Mouse (Mus musculus): ENCODE data around the gene Olfr729. TPM values are rescaled to one million over a fixed set of nuclear protein-coding genes. Genes with fewer than 3 reads are reported as not detected.

Gene Olfr729
- not detected in 2 replicates for polyA plus RNA-seq (2012; ENCODE audit: low replicate concordance)

DNA sequence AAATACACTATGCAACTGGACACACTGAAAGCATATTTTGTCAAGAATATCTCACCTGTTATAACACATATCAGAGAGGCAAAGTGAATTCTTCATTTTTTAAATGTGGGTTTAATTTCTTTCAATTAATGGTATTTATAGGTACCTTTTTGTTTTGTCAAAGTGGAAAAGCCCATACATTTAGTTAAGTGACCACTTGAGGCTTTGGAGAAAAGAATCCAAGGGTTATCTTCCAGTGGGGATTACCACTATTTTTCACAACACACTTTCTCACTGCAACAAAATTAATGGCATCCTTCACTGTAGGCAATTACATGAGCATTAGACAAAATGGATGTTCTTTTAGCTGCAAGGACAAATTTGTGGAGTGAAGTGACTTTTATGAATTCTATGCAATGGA lies at the start of gene Olfr729:
Gene Olfr729, minus strand, starts transcription at position 101 of the 400 bp plus-strand sequence.

DNA sequence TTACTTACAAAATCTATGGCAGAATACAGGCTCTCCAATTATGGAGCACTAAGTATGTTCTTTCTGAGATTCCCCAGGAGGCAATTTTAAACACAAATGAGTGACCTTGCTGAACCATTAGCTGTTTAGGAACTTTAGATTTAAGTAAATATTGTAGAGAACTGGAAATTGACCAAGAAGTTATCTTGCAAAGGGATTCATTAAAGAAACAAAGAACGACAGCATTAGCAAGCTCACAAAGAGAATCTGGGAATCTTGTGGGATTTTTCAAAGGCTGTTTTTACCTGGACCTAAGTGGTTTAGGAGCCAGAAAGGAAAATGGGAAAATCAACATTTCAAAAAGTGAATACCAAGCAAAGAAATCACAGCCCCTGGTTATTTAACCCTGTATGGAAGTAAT lies 35.4 kb upstream of the Olfr729 start, which contains the start of gene Olfr730:
Gene Olfr730, minus strand, starts transcription at position 101 of the 400 bp plus-strand sequence.

DNA sequence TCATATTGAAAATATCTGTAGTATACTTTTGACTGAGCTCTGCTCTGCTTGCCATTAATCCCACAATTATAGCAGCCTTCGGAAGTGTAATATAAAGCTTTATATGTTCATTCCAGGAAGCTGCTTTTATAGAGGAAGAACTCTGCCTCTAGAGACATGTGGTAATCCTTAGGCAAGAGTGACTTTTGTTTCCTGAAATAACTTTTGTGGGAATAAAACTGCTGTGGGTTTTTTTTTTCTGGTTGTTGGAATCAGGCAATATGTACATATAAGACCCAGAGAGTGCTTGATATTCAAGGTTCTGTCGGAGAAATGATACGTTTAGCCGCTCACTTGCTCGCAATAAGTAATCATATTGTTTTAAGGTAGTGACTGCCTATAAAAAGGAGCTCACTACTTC lies 10.1 kb downstream of the Olfr729 start, which contains the start of gene Olfr728:
Gene Olfr728, minus strand, starts transcription at position 101 of the 400 bp plus-strand sequence.

DNA sequence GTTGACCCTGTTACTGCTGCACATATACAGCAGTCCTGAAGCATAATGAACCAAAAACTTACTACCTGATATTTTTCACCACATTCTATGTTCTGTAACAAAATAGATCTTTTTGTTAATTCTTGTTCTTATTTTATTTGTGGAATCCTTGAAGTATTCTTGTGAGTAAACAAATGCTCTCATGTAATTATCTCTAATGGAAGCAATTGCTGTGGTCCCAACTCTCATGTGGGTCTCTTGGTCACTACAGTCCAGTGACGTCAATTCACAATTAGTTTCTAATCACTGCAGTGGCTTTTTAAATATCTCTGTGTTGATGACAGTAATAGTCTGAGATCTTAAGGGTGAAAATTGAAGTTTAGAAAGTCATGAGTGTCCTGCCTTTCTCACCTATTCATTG lies 29.8 kb downstream of the Olfr729 start, which contains the start of gene Olfr727:
Gene Olfr727, plus strand, starts transcription at position 301 of the 400 bp plus-strand sequence.

Other genes starting within 250 kb of the Olfr729 start
- not detected in 2 replicates for gene Olfr723, start 221.1 kb downstream of the Olfr729 start, polyA plus RNA-seq (2012; ENCODE audit: low replicate concordance)
- gene Olfr724, start 189.6 kb downstream of the Olfr729 start, polyA plus RNA-seq (2012; ENCODE audit: low replicate concordance), result not detected in 2 replicates
- not detected in 2 replicates for gene Olfr725, start 112.5 kb downstream of the Olfr729 start, polyA plus RNA-seq (2012; ENCODE audit: low replicate concordance)
- not detected in 2 replicates for gene Olfr726, start 62.0 kb downstream of the Olfr729 start, polyA plus RNA-seq (2012; ENCODE audit: low replicate concordance)
- gene Olfr727, start 29.7 kb downstream of the Olfr729 start, polyA plus RNA-seq (2012; ENCODE audit: low replicate concordance), result not detected in 2 replicates
- not detected in 2 replicates for gene Olfr728, start 10.2 kb downstream of the Olfr729 start, polyA plus RNA-seq (2012; ENCODE audit: low replicate concordance)
- not detected in 2 replicates for gene Olfr730, start 35.3 kb upstream of the Olfr729 start, polyA plus RNA-seq (2012; ENCODE audit: low replicate concordance)
- gene Olfr731, start 89.0 kb upstream of the Olfr729 start, polyA plus RNA-seq (2012; ENCODE audit: low replicate concordance), result 0.05 TPM in 1 of 2 replicates, not detected in the other
- gene Olfr732, start 131.3 kb upstream of the Olfr729 start, polyA plus RNA-seq (2012; ENCODE audit: low replicate concordance), result not detected in 2 replicates
- not detected in 2 replicates for gene Olfr733, start 148.6 kb upstream of the Olfr729 start, polyA plus RNA-seq (2012; ENCODE audit: low replicate concordance)
- not detected in 2 replicates for gene Olfr734, start 173.9 kb upstream of the Olfr729 start, polyA plus RNA-seq (2012; ENCODE audit: low replicate concordance)
- not detected in 2 replicates for gene Olfr735, start 196.0 kb upstream of the Olfr729 start, polyA plus RNA-seq (2012; ENCODE audit: low replicate concordance)
- 0.12 and 0.17 TPM in 2 replicates for gene Tlr11, start 205.0 kb upstream of the Olfr729 start, polyA plus RNA-seq (2012; ENCODE audit: low replicate concordance)
- gene Olfr736, start 228.3 kb upstream of the Olfr729 start, polyA plus RNA-seq (2012; ENCODE audit: low replicate concordance), result not detected in 2 replicates

Data from leukemia stem cell, adult 10-12 weeks (primary cell).